Mouse (Mus musculus): ENCODE data around the gene Rbmx2. TPM values are rescaled to one million over a fixed set of nuclear protein-coding genes. Genes with fewer than 3 reads are reported as not detected.

Gene Rbmx2
- polyA plus RNA-seq (2017; shearing (Covaris generic)) = 24.5 TPM

DNA sequence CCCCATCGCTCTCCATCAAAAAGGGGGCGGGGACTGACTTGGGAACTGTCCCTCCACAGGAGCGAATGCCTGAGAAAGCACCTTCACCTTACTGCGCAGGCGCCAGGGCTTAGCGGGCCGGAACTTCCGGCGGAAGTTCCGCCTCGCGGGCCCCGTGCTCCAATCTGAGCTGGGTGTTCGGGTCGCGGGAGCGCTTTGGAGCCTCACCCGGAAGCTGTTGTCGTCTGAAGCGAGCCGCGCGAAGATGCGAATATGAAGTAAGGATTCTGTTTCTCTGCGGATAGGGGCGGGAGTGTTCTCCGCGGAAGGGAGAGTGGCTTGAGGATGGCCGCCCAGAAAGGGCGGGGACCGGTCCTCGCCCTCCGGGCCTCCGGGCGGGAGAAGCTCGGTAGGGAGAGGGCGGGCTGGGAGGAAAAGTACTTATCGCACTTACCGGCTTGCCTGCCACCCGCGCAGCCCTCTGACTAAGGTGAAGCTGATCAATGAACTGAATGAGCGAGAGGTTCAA, at the start of gene Rbmx2:
TSS of gene Rbmx2 (plus strand) at position 141 of the 508 bp plus-strand sequence.

DNA sequence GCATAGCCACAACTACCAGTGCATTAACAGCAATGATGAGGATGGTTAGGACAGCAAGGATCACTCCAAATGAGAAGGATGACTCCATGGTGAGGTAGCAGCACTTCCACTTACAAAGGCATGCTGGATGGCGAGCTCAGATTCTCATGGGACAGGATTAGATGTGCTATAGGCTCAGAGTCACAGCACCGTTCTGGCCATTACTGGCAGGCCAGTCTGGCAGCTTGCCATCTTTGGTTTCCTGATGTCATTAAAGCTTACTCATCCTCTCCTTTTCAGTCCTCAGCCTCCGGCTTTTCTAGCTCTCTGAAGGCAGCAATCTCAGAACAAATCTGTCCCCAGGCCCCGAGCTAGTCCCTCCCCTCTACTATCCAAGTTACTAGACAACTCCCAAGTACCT, 20.6 kb upstream of the Rbmx2 start, which contains the start of gene Gpr119:
TSS of gene Gpr119 (minus strand) at position 308 of the 400 bp plus-strand sequence.

Other genes with a start within 250 kb of the Rbmx2 start
- gene Elf4, start 231.9 kb upstream of the Rbmx2 start, polyA plus RNA-seq (2017; shearing (Covaris generic)) = 22.2 TPM
- 56.1 TPM for gene Aifm1, start 181.4 kb upstream of the Rbmx2 start, polyA plus RNA-seq (2017; shearing (Covaris generic))
- gene Rab33a, start 175.7 kb upstream of the Rbmx2 start, polyA plus RNA-seq (2017; shearing (Covaris generic)) = 1.2 TPM
- gene Zfp280c, start 100.5 kb upstream of the Rbmx2 start, polyA plus RNA-seq (2017; shearing (Covaris generic)) = 17.2 TPM
- gene Slc25a14, start 71.6 kb upstream of the Rbmx2 start, polyA plus RNA-seq (2017; shearing (Covaris generic)) = 12.6 TPM
- not detected for gene Gpr119, start 20.5 kb upstream of the Rbmx2 start, polyA plus RNA-seq (2017; shearing (Covaris generic))
- not detected for gene Gm595, start 182.7 kb downstream of the Rbmx2 start, polyA plus RNA-seq (2017; shearing (Covaris generic))